Mouse (Mus musculus) lung, postnatal 0 days (tissue): Measurements from ENCODE around the gene Basp1. TPM values are rescaled to one million over a fixed set of nuclear protein-coding genes. Genes with fewer than 3 reads are reported as not detected.

Experiments used
- ATAC-seq: fragments of 200-750 bp; cut with Nextera tagmentation; 2 replicates; pipeline ENCODE4 v1.8.0; 2017; ENCODE audit warnings: moderate library complexity
- DNase-seq: peaks from one replicate; pipeline ENCODE4 v3.0.0-alpha.2; 2016; ENCODE audit warnings: low spot score
- H3K27ac ChIP-seq: fragments of 300-500 bp; sonication (generic); 2 replicates; pipeline ENCODE4 v1.5.1; 2014; ENCODE audit warnings: antibody characterized with exemption, mild to moderate bottlenecking, low read length, mixed read lengths
- H3K27me3 ChIP-seq: fragments of 300-500 bp; sonication (generic); replicated peaks from 2 replicates; pipeline ENCODE4 v1.6.1; 2014; ENCODE audit warnings: low read length, mixed read lengths; ENCODE audit not compliant: insufficient read depth
- H3K36me3 ChIP-seq: fragments of 300-500 bp; sonication (generic); 2 replicates; pipeline ENCODE4 v1.6.1; 2014; ENCODE audit warnings: low read length, mixed read lengths; ENCODE audit not compliant: insufficient read depth
- H3K4me1 ChIP-seq: fragments of 300-500 bp; sonication (generic); 2 replicates; pipeline ENCODE4 v1.6.1; 2014; ENCODE audit warnings: antibody characterized with exemption, low read depth, low read length, mixed read lengths; ENCODE audit not compliant: insufficient read depth
- H3K4me2 ChIP-seq: fragments of 300-500 bp; sonication (generic); replicated peaks from 2 replicates; pipeline ENCODE4 v1.6.1; 2014; ENCODE audit warnings: low read depth, mild to moderate bottlenecking, low read length, moderate library complexity, mixed read lengths
- H3K4me3 ChIP-seq: fragments of 300-500 bp; sonication (generic); 2 replicates; pipeline ENCODE4 v1.5.1; 2014; ENCODE audit warnings: low read depth, low read length
- H3K9ac ChIP-seq: fragments of 300-500 bp; sonication (generic); replicated peaks from 2 replicates; pipeline ENCODE4 v1.6.1; 2014; ENCODE audit warnings: low read depth, mild to moderate bottlenecking
- H3K9me3 ChIP-seq: fragments of 300-500 bp; sonication (generic); 2 replicates; pipeline ENCODE4 v1.6.1; 2016; ENCODE audit warnings: low read length, mixed read lengths
- CTCF ChIP-seq: IDR thresholded peaks from 2 replicates; pipeline ENCODE4 v1.5.1; 2016; ENCODE audit warnings: antibody characterized with exemption, mild to moderate bottlenecking
- EP300 ChIP-seq: IDR thresholded peaks from 2 replicates; pipeline ENCODE4 v1.6.1; 2016; ENCODE audit warnings: antibody characterized with exemption, mild to moderate bottlenecking, control low read depth
- WGBS: fragments of 180-500 bp; shearing (Covaris S2); extraction: QIAGEN DNeasy Blood & Tissue Kit; methylation state at CpG from one replicate; pipeline ENCODE4 v1.1.7; 2014; 5-methylcytosine and 5-hydroxymethylcytosine counted together
- polyA plus RNA-seq: library from polyadenylated mRNA; unstranded; fragments of >200 nt; fragmentation: Nextera tagmentation; extraction: Ambion mirVana; gene quantifications from 2 replicates; pipeline ENCODE4 v1.2.1, GENCODE M21; 2015

Basp1 gene
- polyA plus RNA-seq, 1 experiment from 2014 or later, result 7.1 TPM

- H3K4me3 ChIP-seq, result no peak overlapping the region
- H3K27me3 ChIP-seq, result no peaks in the 10 kb centered on the region
- DNase-seq (no peak), ATAC-seq (no peak)
- WGBS, result 76% methylated on average over 7 of the region's 7 CpGs
- TF ChIP-seq CTCF (no peak), EP300 (no peak)
- H3K4me2 ChIP-seq, result no peak overlapping the region
- no peaks in the 10 kb centered on the region for H3K9me3 ChIP-seq
- no peaks in the 10 kb centered on the region for H3K4me1 ChIP-seq
- H3K36me3 ChIP-seq, result no peaks in the 10 kb centered on the region
- no peak overlapping the region for H3K27ac ChIP-seq
- H3K9ac ChIP-seq, result no peak overlapping the region
Measured at GRCm38 (mm10) chr15:25429007-25429406, 15.4 kb upstream of the Basp1 start.

- no peaks in the 10 kb centered on the region for H3K27me3 ChIP-seq
- 31% methylated on average over 7 of the region's 7 CpGs for WGBS
- peak; percentile 72 for DNase-seq
- no peak overlapping the region for H3K4me2 ChIP-seq
- H3K4me1 ChIP-seq, result no peaks in the 10 kb centered on the region
- no peak overlapping the region for H3K9ac ChIP-seq
- no peaks in the 10 kb centered on the region for H3K36me3 ChIP-seq
- 0 out of 2 replicates have a peak, but pooled peaks have one; percentile 40 for ATAC-seq
- no peak overlapping the region for H3K4me3 ChIP-seq
- H3K27ac ChIP-seq, result no peak overlapping the region
- TF ChIP-seq EP300, result no peak
- TF ChIP-seq CTCF, result peak; percentile 81
- H3K9me3 ChIP-seq, result no peaks in the 10 kb centered on the region
Measured at GRCm38 (mm10) chr15:25428551-25428950, 15.0 kb upstream of the Basp1 start.

GRCm38 (mm10) chr15:25420266-25420665 is 6.7 kb upstream of the Basp1 start:
- ATAC-seq (no peak), DNase-seq (peak; percentile 39)
- H3K9me3 ChIP-seq, result no peaks in the 10 kb centered on the region
- WGBS, result 68% methylated on average over 9 of the region's 9 CpGs
- no peak overlapping the region for H3K27ac ChIP-seq
- H3K4me1 ChIP-seq, result no peaks in the 10 kb centered on the region
- no peak overlapping the region for H3K9ac ChIP-seq
- no peak overlapping the region for H3K4me3 ChIP-seq
- H3K36me3 ChIP-seq, result no peaks in the 10 kb centered on the region
- H3K4me2 ChIP-seq, result no peak overlapping the region
- TF ChIP-seq CTCF (no peak), EP300 (no peak)
- H3K27me3 ChIP-seq, result no peaks in the 10 kb centered on the region

GRCm38 (mm10) chr15:25416367-25416766 is 2.8 kb upstream of the Basp1 start:
- no peak overlapping the region for H3K4me2 ChIP-seq
- no peak for TF ChIP-seq CTCF
- H3K9me3 ChIP-seq, result no peaks in the 10 kb centered on the region
- no peak overlapping the region for H3K4me3 ChIP-seq
- H3K9ac ChIP-seq, result no peak overlapping the region
- no peak overlapping the region for H3K27ac ChIP-seq
- 56% methylated on average over 6 of the region's 6 CpGs for WGBS
- DNase-seq, result no peak
- no peaks in the 10 kb centered on the region for H3K27me3 ChIP-seq
- H3K4me1 ChIP-seq, result no peaks in the 10 kb centered on the region
- ATAC-seq, result no peak
- no peaks in the 10 kb centered on the region for H3K36me3 ChIP-seq

GRCm38 (mm10) chr15:25415958-25416357 is 2.4 kb upstream of the Basp1 start:
- no peak overlapping the region for H3K4me3 ChIP-seq
- 74% methylated on average over 4 of the region's 4 CpGs for WGBS
- H3K4me2 ChIP-seq, result no peak overlapping the region
- ATAC-seq, result no peak
- no peak for DNase-seq
- TF ChIP-seq EP300, result no peak
- no peak for TF ChIP-seq CTCF
- H3K27ac ChIP-seq, result no peak overlapping the region
- H3K36me3 ChIP-seq, result no peaks in the 10 kb centered on the region
- H3K9me3 ChIP-seq, result no peaks in the 10 kb centered on the region
- H3K27me3 ChIP-seq, result no peaks in the 10 kb centered on the region
- no peak overlapping the region for H3K9ac ChIP-seq
- no peaks in the 10 kb centered on the region for H3K4me1 ChIP-seq

GRCm38 (mm10) chr15:25414747-25415119 is 1.2 kb upstream of the Basp1 start:
- Histone ChIP-seq H3K36me3 (no peaks in the 10 kb centered on the region), H3K9ac (no peak overlapping the region), H3K27me3 (no peaks in the 10 kb centered on the region), H3K4me3 (peak overlapping the region; percentile 59), H3K4me2 (peak overlapping the region; percentile 89), H3K27ac (no peak overlapping the region), H3K9me3 (no peaks in the 10 kb centered on the region), H3K4me1 (no peaks in the 10 kb centered on the region)
- ATAC-seq, result peak; percentile 58
- under 1% methylated on average over 14 of the region's 14 CpGs for WGBS
- peak; percentile 88 for DNase-seq
- TF ChIP-seq CTCF (peak; percentile 92), EP300 (no peak)
